Mouse (Mus musculus) MN1 (cell line): Measurements from ENCODE around the gene Ctbp1.
A peak's percentile ranks its signal among the peaks of the same experiment; 100 is the strongest.

ENCODE experiments used
- DNase-seq: peaks from one replicate; pipeline ENCODE4 v3.0.0-alpha.2; 2016; ENCODE audit warnings: low spot score

Gene Ctbp1

GRCm38 (mm10) chr5:33274953-33275454 is at the start of gene Ctbp1:
TSS of gene Ctbp1 (minus strand) at chr5:33274994.
- DNase-seq: peak; percentile 96

DNA sequence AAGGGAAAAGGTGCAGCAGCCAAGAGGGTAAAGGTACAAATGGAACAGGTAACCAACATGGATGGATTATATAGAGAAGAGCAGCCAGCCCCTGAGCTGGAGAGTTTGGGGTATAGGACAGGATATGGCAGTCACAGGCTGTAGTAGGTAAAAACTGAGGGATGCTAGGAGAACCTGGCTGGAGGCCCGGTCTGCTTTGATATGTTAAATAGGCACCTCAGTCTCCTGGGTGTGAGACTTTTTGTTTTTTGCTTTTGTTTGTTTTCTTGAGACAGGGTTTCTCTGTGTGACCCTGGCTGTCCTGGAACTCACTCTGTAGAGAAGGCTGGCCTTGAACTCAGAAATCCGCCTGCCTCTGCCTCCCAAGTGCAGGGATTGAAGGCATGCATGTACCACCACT is 49.7 kb upstream of the Ctbp1 start:
- no peak for DNase-seq

DNA sequence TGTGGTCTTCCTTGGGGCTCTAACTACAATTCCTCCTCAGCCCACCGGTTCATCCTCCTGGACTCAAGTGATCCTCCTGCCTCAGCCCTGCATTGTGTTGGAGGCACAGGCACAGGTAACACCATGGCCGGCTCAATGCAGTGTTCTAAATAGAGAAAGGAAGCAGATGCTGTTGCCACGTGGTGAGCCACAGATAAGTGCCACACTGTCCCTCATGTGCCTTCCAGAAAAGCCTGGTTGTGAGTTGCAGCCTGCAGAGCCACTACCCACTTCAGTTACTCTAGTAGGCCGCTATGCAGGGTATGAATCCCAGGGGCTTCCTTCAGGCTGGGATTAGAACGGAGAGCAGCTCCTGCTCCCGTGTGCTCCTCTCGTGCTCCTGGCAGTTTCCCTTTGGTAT is 37.4 kb upstream of the Ctbp1 start:
- DNase-seq: no peak

- no peak for DNase-seq
Measured at GRCm38 (mm10) chr5:33310704-33311462, 36.1 kb upstream of the Ctbp1 start.

DNA sequence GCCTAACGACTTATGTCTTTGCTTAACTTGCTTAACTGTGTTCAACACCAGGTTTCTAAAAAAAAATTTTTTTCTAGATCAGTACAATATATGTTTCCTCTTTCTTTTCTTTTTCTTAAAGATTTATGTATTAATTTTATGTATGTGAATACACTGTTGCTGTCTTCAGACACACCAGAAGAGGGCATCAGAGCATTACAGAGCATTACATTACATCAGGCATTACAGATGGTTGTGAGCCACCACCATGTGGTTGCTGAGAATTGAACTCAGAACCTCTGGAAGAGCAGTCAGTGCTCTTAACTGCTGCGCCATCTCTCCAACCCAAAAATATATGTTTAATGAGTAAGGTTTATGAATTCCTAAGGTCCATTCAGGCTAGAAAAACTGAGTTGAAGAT is 27.0 kb upstream of the Ctbp1 start:
- DNase-seq: no peak

- DNase-seq: no peak
Measured at GRCm38 (mm10) chr5:33297164-33297563, 22.4 kb upstream of the Ctbp1 start.

DNA sequence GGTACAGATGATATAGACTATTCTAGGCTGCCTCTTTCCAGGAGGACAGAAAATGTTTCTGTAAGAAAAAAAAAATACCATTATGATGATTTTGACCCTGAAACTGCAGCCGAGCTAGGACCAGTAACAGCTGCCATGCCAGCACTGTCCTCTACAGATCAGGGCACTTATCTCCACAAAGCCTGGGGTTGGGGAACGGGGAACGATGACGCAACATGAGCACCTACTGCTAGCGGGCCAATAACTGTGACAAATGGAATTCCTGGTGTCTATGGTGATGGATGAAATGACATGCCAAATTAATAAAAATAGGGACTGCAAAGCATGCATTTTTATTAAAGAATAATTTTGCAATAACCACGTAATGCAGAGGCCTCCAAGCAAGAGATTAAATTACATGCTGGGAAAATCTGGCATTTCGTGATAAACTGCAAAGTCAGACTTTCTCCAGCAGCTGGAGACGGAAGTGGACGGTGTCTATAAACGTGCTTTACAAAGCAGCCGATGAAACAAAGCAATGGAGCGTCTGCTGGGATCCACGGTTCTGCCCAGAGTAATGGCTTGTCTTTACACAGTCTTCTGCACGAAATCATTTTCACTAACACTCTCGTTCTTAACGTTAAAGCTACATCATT is 19.1 kb upstream of the Ctbp1 start:
- no peak for DNase-seq

DNA sequence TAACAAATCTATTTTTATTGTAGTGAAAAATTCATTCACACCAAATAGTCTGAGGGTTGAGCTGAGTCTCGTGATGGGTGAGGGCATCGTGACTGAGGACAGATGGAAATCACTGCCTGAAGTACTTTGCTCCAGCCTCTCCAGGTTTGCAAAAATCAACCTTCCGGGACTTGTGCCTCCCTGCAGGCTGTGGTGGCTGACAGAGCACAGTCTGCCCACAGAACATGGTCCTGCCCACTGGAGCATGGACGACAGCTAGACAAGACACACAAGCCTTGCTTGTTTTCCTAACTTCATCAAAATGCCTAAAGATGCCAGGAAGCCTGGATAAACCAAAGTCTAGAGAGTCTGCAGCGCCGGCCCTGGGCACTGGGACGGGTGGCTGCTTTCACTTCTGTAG is 9.2 kb upstream of the Ctbp1 start:
- DNase-seq: no peak

- no peak for DNase-seq
Measured at GRCm38 (mm10) chr5:33281428-33281827, 6.6 kb upstream of the Ctbp1 start.

GRCm38 (mm10) chr5:33278950-33279349 is 4.2 kb upstream of the Ctbp1 start:
- peak; percentile 42 for DNase-seq

DNA sequence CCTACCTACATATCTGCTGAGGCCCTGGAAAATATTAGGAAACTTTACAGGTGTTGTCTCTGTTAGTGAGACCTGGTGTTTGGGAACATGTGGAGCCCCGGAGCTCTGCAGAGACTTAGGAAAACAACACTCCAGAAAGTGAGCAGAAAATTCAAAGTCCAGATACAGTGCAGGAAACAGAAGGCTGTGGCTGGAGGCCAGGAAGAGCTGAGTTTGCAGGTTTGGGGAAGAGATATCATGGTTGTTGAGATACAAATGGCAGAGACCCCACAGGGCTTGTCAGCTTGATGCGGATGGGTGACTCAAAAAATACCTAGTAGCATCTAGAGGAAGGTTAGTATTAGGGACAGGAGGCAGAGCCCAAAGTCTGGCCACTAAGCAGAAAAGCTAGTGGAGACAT is 2.5 kb upstream of the Ctbp1 start:
- no peak for DNase-seq

DNA sequence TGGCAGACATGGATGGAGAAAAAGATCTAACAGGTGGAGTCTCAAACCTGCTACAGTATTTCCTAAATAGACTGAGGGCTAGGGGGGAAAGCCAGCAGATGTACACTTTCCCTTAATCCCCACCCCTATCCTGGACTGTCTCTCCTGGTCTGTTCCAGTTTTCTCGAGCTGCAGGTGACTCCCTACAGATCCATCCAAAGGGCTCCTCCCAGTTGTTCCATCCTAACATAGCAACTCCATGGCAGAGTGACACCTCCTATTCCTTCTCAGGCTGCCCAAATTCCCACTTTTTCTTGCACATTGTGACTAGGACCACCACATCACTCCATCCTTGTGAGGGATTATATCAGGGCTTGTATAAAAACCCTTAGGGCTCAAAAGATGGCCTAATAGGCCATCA is 960 bp upstream of the Ctbp1 start:
- DNase-seq: peak; percentile 23

DNA sequence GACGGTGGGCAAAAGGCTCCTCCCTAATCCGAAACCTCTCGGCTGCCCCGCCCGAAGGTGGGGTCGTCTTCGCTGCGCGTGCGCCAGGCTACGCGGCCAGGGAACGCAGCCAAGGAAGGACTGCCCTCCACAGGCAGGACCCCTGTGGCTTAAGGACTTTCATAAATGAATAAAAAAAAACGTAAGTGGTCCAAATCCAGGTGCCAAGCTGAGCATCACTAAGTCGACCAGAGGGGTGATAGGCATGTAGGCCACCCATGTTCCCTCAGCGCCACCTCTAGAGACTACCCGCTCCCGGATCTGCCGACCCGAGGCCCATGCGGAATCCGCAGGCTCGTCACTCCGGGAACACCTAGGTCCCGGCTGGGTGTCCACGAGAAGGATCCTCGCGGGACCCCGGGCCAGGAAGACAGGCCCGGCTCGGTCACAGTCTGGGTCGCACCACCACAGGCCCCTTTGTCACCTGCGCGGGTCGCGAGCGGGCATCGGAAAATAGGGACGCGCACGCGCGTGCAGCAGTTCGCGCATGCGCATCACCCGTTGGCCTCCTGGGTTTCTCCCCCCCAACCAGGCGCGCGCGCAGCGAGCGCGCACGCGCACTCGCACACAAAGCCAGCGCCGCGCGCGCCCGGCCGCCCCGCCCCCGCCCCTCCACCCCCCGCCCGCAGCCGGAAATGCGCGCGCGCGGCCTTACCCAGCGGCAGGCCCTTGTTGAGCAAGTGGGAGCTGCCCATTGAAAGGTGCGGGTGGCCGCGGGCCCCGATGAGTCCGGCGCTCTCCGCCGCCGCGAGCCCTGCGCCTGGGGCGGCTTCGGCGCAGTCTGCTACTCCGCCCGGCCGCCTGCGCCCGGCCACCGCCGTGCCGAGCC is 475 bp downstream of the Ctbp1 start:
- DNase-seq: peak; percentile 94

DNA sequence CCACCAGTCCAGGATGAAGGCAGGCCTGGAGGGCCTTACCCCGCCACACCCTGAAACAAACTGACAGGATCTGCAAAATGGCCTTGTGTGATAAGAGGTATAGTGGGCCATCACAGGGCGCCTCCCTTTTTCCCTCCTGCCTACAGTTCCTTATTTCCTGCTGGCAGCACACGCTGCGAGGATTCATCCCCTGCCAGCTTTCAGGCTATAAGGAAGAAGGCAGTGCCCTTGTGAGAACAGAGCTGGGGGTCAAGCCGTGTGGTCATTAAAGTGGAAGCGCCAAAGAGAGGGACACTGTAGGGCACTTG is 1.1 kb downstream of the Ctbp1 start:
- no peak for DNase-seq

DNA sequence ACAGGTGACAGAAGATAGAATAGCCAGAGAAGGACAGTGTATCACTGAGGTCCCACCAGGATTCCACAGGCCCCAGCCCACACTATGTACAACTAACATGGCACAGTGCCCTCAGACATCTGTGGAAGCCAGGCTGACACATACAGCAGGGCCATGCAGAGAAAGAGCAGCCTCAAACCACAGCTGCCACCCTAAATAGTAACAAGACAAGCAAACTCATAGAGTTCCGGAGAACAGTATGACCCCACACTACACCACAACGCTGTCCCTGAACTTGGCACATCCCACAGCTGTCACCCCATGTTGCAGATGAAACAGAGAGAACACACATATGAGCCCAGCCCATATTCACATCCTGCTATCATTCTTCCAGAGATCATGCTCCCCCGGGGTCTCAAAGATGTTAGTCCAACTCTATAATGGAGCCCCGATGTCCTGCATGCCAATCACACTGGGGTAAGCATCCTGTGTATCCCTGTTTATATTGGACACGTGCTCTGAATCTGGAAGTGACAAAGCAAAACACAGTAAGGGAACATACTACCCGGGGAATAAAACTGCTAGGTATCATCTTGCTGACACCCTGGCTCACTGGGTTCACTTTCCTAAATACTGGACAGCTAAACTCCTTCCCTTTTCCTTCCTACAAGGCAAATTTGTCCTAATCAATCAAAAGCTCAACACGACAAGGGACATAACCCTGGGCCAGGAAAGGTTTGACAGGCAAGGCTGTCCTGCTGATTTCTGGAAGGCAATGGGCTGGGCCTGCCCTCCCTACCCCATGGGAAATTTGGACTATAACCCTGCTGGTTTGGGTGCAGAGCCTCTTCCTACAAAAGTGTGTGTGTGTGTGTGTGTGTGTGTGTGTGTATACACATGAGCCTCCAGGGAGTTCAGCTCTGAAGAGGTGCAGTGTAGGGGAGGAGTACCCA is 1.7 kb downstream of the Ctbp1 start:
- DNase-seq: peak; percentile 15

DNA sequence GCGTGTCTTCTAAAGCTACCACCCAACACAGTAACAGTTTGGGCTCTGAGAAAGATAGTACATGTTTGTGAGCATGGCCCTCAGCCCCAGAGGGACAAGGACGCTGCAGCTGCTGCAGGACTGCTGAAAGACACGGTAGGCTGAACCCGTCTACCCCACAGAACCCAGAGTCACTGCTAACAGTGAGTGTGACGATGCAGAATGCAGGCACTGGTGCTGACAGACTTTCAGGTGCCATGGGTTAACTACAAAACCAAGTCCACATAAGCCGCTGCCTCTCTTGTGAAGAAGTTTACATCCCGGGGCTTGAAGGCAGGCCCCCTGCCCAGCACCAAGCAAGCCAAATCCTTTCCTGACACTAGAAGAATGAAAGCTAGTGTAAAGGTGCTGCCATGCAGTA is 2.6 kb downstream of the Ctbp1 start:
- DNase-seq: no peak

- peak; percentile 89 for DNase-seq
Measured at GRCm38 (mm10) chr5:33270568-33270967, 4.2 kb downstream of the Ctbp1 start.

DNA sequence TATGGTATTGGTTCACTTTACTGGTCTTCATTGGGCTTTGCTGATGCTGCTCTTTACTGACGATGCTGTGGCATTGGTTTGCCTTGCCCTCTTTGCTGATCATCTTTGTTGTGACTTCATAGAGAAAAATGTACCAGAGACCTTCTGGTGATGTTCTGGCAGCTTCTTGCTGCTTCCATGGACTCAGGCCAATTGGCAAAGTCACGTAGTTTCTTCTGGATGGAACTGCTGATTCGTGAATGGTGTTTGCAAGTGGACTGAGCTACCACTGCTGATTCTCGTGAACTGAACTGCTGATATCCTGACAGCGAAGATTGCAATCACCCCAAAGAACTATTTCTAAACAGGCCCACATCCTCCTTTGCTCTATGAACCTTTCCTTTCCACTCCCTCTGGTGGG is 20.4 kb downstream of the Ctbp1 start:
- DNase-seq: no peak

- no peak for DNase-seq
Measured at GRCm38 (mm10) chr5:33248186-33248585, 26.6 kb downstream of the Ctbp1 start.

DNA sequence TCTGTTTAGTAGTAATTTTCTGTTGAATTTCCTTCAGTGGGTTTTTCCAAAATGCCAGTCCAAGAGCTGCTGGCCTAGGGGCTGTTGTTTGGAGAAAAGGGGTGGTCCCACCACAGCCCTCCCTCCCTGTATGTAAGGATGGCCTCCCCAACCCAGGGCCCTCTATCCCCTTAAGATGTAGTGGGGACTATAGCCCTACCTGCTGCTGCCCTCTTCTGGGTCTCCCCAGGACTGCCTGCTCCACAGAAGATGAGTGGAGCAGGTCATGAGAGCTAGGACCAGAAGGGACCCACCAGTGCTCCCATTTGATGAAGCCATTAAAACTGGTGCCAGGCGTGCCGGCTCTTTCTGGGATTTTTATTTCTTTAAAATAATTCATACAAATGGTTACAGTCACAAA is 27.4 kb downstream of the Ctbp1 start:
- DNase-seq: no peak

- DNase-seq: peak; percentile 57
Measured at GRCm38 (mm10) chr5:33245701-33246100, 29.1 kb downstream of the Ctbp1 start.
